Mouse (Mus musculus) hindbrain, embryonic 11.5 days (tissue): Measurements from ENCODE around the gene Prss33. TPM values are rescaled to one million over a fixed set of nuclear protein-coding genes. Genes with fewer than 3 reads are reported as not detected.

Experiments
- ATAC-seq: fragments of 200-750 bp; cut with Nextera tagmentation; 2 replicates; pipeline ENCODE4 v1.8.0; 2017; ENCODE audit warnings: mild to moderate bottlenecking, moderate TSS enrichment, moderate library complexity; ENCODE audit not compliant: low FRiP score
- DNase-seq: peaks from one replicate; pipeline ENCODE4 v3.0.0-alpha.2; 2015; ENCODE audit warnings: low spot score
- H3K27ac ChIP-seq: fragments of 300-500 bp; sonication (generic); 2 replicates; pipeline ENCODE4 v1.5.1; 2014; ENCODE audit warnings: mild to moderate bottlenecking, low read depth, low read length
- H3K27me3 ChIP-seq: fragments of 300-500 bp; sonication (generic); 2 replicates; pipeline ENCODE4 v1.6.1; 2014; ENCODE audit warnings: mild to moderate bottlenecking, low read length, moderate library complexity, mixed read lengths; ENCODE audit not compliant: control insufficient read depth, insufficient read depth
- H3K36me3 ChIP-seq: fragments of 300-500 bp; sonication (generic); 2 replicates; pipeline ENCODE4 v1.6.1; 2014; ENCODE audit warnings: mild to moderate bottlenecking, low read length, moderate library complexity, mixed read lengths; ENCODE audit not compliant: control insufficient read depth, insufficient read depth
- H3K4me1 ChIP-seq: fragments of 300-500 bp; sonication (generic); replicated peaks from 2 replicates; pipeline ENCODE4 v1.6.1; 2014; ENCODE audit warnings: low read length, mixed read lengths; ENCODE audit not compliant: control insufficient read depth, insufficient read depth
- H3K4me2 ChIP-seq: fragments of 300-500 bp; sonication (generic); replicated peaks from 2 replicates; pipeline ENCODE4 v1.6.1; 2014; ENCODE audit warnings: mild to moderate bottlenecking, low read depth, low read length
- H3K4me3 ChIP-seq: fragments of 300-500 bp; sonication (generic); 2 replicates; pipeline ENCODE4 v1.5.1; 2014; ENCODE audit warnings: low read depth, low read length
- H3K9ac ChIP-seq: fragments of 300-500 bp; sonication (generic); 2 replicates; pipeline ENCODE4 v1.6.1; 2014; ENCODE audit warnings: low read depth, low read length
- H3K9me3 ChIP-seq: fragments of 300-500 bp; sonication (generic); 2 replicates; pipeline ENCODE4 v1.6.1; 2016; ENCODE audit warnings: low read length; ENCODE audit not compliant: control insufficient read depth
- WGBS: fragments of 180-500 bp; shearing (Covaris S2); extraction: QIAGEN DNeasy Blood & Tissue Kit; methylation state at CpG from one replicate; pipeline ENCODE4 v1.1.7; 2014; 5-methylcytosine and 5-hydroxymethylcytosine counted together
- polyA plus RNA-seq: library from polyadenylated mRNA; unstranded; fragments of >200 nt; fragmentation: Nextera tagmentation; extraction: Ambion mirVana; gene quantifications from 2 replicates; pipeline ENCODE4 v1.2.1, GENCODE M21; 2014

Prss33 gene
- polyA plus RNA-seq, 1 experiment from 2014 or later, result not detected

DNA sequence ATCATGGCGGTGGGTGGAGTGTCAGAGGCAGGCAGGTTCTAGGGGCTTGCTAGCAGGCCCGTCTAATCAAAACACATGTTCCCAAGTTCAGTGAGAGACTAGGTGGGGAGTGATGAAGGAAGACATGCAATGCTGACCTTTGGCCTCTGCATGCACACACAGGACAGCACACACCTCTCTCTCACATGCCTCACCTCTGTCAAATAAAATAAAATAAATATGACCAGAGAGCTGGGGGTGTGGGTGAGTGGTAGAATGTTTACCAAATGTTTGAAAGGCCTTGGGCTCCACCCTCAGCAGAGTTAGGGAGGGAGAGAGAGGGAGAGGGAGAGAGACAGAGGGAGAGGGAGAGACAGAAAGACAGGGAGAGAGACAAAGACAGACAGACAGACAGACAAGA, 22.1 kb upstream of the Prss33 start:
- Histone ChIP-seq H3K4me3 (no peak overlapping the region), H3K4me2 (no peak overlapping the region), H3K9me3 (no peaks in the 10 kb centered on the region), H3K27me3 (no peaks in the 10 kb centered on the region), H3K4me1 (no peaks in the 10 kb centered on the region), H3K36me3 (no peaks in the 10 kb centered on the region), H3K9ac (no peak overlapping the region), H3K27ac (no peak overlapping the region)
- DNase-seq (no peak), ATAC-seq (no peak)
- 78% methylated on average over 2 of the region's 2 CpGs for WGBS

DNA sequence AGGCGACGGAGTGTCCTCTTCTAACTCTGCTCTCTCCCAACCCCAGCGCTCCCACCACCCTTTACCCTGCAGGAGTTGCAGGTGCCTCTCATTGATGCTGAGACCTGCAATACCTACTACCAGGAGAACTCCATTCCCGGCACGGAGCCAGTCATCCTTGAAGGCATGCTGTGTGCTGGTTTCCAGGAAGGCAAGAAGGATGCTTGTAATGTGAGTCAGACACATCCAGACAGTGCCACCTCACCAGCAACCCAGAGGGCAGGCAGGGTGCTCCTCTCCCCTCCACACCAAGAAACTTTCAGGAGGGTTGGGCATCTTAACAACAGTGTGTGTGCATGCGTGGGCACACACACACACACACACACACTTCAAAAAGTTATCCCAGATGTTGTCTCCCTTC, 21.3 kb upstream of the Prss33 start:
- no peaks in the 10 kb centered on the region for H3K27me3 ChIP-seq
- no peak overlapping the region for H3K27ac ChIP-seq
- H3K4me2 ChIP-seq, result no peak overlapping the region
- no peak overlapping the region for H3K9ac ChIP-seq
- WGBS, result 86% methylated on average over 6 of the region's 6 CpGs
- no peak for DNase-seq
- no peaks in the 10 kb centered on the region for H3K36me3 ChIP-seq
- no peaks in the 10 kb centered on the region for H3K4me1 ChIP-seq
- H3K4me3 ChIP-seq, result no peak overlapping the region
- no peaks in the 10 kb centered on the region for H3K9me3 ChIP-seq
- ATAC-seq, result no peak

DNA sequence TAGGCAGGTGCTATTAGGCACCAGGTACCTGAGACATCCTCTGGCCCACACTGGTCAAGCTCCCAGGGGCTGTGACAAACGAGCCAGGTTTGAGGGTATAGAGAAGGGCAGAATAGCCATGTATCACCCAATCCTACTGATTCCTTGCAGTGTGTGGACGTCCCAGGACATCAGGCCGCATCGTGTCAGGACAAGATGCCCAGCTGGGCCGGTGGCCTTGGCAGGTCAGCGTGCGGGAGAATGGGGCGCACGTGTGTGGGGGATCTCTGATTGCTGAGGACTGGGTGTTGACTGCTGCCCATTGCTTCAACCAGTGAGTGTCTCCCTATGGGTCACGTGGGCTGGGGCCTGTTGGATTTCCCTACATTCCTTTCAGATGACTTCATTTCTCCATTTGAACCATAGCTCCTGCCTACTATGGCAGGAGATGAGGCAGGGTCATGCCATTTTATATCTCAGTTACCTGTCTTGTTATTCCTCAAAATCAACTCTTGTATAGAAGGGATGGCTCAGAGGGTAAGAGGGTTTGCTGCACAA, 18.4 kb upstream of the Prss33 start:
- H3K36me3 ChIP-seq, result no peaks in the 10 kb centered on the region
- ATAC-seq (no peak), DNase-seq (no peak)
- H3K27me3 ChIP-seq, result no peaks in the 10 kb centered on the region
- H3K27ac ChIP-seq, result no peak overlapping the region
- no peak overlapping the region for H3K4me3 ChIP-seq
- no peaks in the 10 kb centered on the region for H3K9me3 ChIP-seq
- H3K4me1 ChIP-seq, result no peaks in the 10 kb centered on the region
- no peak overlapping the region for H3K9ac ChIP-seq
- no peak overlapping the region for H3K4me2 ChIP-seq
- 84% methylated on average over 10 of the region's 10 CpGs for WGBS

DNA sequence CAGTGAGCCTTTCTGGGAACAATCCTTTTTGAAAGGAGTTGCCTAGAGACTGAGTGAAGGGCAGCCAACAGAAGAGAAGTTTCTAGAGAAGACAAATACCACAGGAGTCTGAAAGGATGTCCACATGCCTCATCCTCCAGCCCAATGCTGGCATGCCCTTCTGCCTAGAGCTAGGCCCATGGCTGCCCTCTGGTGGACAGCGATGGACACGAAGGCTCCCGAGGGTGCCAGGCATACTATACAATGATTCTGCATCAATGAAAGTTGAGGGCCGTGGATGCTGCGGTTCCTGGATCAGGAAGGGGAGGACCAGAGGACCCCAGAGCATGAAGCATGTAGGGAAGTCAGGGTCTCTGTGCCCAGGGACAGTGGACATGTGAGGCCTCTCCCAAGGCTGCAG, 17.4 kb upstream of the Prss33 start:
- Histone ChIP-seq H3K27ac (no peak overlapping the region), H3K4me2 (no peak overlapping the region), H3K9me3 (no peaks in the 10 kb centered on the region), H3K27me3 (no peaks in the 10 kb centered on the region), H3K4me3 (no peak overlapping the region), H3K4me1 (no peaks in the 10 kb centered on the region), H3K9ac (no peak overlapping the region), H3K36me3 (no peaks in the 10 kb centered on the region)
- ATAC-seq (no peak), DNase-seq (peak; percentile 72)
- 31% methylated on average over 5 of the region's 5 CpGs for WGBS

DNA sequence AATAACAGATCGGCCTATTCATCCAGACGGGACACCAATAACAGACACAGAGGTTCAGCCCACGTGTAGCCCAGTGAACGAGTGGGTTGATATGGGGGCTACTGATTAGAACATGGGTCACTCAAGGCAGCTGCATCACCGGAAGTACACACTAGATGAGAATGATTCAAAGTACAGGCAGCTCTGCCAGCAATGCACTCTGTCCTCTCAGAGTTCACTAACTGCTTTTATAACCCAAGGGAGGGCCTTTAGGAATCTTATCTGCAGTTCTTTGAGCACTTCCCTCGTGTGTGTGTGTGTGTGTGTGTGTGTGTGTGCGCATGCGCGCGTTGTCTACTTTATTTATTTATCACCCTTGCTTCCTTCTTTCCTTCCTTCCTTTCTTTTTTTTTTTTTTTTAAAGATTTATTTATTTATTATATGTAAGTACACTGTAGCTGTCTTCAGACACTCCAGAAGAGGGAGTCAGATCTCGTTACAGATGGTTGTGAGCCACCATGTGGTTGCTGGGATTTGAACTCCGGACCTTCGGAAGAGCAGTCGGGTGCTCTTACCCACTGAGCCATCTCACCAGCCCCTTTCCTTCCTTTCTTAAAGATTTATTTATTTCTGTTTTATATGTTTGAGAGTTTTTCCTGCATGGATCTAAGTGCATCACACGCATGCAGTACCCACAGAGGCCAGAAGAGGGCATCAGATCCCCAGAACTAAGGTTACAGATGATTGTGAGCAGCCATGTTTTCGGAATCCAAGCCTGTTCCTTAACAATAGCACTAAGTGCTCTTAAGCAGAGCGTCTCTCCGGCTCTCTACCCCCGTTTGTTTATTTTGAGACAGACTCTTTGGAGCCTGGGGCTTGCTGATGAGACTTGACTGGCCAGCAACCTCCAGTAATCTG, 15.2 kb upstream of the Prss33 start:
- H3K4me1 ChIP-seq, result no peaks in the 10 kb centered on the region
- DNase-seq (peak; percentile 87), ATAC-seq (no peak)
- no peak overlapping the region for H3K9ac ChIP-seq
- no peak overlapping the region for H3K4me2 ChIP-seq
- H3K36me3 ChIP-seq, result no peaks in the 10 kb centered on the region
- no peaks in the 10 kb centered on the region for H3K9me3 ChIP-seq
- no peaks in the 10 kb centered on the region for H3K27me3 ChIP-seq
- WGBS, result 62% methylated on average over 18 of the region's 19 CpGs
- H3K4me3 ChIP-seq, result no peak overlapping the region
- H3K27ac ChIP-seq, result no peak overlapping the region

DNA sequence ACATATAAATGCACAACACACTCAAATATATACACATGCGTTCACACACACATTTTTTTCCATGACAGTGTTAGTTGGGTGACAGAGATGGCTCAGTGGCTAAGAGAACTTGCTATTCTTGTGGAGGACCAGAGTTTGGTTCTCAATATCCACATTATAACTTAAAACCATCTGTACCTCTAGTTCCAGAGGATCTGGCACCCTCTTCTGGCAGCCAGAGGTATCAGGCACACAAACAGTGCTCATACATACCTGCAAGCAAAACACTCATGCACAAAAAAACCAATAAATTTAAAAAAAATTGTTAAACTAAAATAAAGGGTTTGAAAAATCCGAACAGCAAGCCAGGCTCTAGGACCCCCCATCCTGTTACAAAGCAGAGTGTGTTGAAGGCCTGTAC, 14.2 kb upstream of the Prss33 start:
- no peak overlapping the region for H3K4me2 ChIP-seq
- H3K9ac ChIP-seq, result no peak overlapping the region
- no peak for DNase-seq
- H3K27ac ChIP-seq, result no peak overlapping the region
- ATAC-seq, result no peak
- H3K9me3 ChIP-seq, result no peaks in the 10 kb centered on the region
- no peak overlapping the region for H3K4me3 ChIP-seq
- no peaks in the 10 kb centered on the region for H3K36me3 ChIP-seq
- no peaks in the 10 kb centered on the region for H3K4me1 ChIP-seq
- WGBS, result 59% methylated on average over 2 of the region's 2 CpGs
- H3K27me3 ChIP-seq, result no peaks in the 10 kb centered on the region

DNA sequence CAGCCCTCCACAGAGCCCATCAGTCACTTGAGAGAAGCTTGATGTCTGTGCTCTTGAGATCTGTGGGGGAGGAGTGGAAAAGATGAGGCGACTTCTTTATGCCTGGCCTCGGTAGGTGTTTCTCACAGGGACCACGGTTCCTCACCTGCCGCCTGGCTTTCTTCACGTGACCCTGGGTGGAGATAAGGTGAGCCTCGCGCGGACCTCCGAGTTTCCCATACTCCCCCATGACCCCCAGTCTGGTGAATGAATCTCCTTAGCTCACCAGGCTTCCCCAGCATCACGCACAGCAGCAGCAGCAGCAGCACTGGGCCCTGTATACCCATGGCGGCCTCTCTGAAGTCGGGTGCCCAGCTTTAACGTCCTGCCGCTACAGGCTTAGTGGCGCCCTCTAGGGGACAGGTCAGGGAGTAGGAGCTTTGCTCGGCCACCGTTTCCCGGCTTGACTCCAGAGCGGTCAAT, 8.0 kb upstream of the Prss33 start, which contains the start of the genes Prss32 and Prss41:
Gene Prss32 (plus strand): TSS at position 44 of the 462 bp plus-strand sequence.
Gene Prss41 (minus strand): TSS at position 361 of the 462 bp plus-strand sequence.
- Histone ChIP-seq H3K4me1 (no peaks in the 10 kb centered on the region), H3K9me3 (no peaks in the 10 kb centered on the region), H3K27ac (no peak within 1 kb of the TSS), H3K9ac (no peak within 1 kb of the TSS), H3K27me3 (no peaks in the 10 kb centered on the region), H3K4me2 (peak within 1 kb of the TSS; percentile 27), H3K4me3 (0 out of 2 replicates have a peak within 1 kb of the TSS, but pooled peaks have one; percentile 14), H3K36me3 (no peaks in the 10 kb centered on the region)
- WGBS, result 14% methylated on average over 19 of the region's 19 CpGs
- ATAC-seq, result peak; percentile 38; the same call in 1 of the 2 replicates
- DNase-seq, result peak; percentile 71

- Histone ChIP-seq H3K27ac (no peak overlapping the region), H3K27me3 (no peaks in the 10 kb centered on the region), H3K36me3 (no peaks in the 10 kb centered on the region), H3K4me2 (no peak overlapping the region), H3K4me3 (0 out of 2 replicates have a peak overlapping the region, but pooled peaks have one; percentile 14), H3K9ac (no peak overlapping the region), H3K9me3 (no peaks in the 10 kb centered on the region), H3K4me1 (no peaks in the 10 kb centered on the region)
- 32% methylated on average over 23 of the region's 23 CpGs for WGBS
- no peak for DNase-seq
- no peak for ATAC-seq
Measured at GRCm38 (mm10) chr17:23843141-23843811, 7.4 kb upstream of the Prss33 start.
